Mouse (Mus musculus) lung, adult 2 months (tissue): ENCODE results near the gene Gm40193.
A peak's percentile ranks its signal among the peaks of the same experiment; 100 is the strongest.

Source experiments
- CTCF ChIP-seq: fragments of 200-500 bp; IDR thresholded peaks from 2 replicates; pipeline ENCODE4 v1.5.1; 2011; ENCODE audit warnings: mild to moderate bottlenecking, low read length, control low read depth; ENCODE audit not compliant: insufficient read depth
- POLR2A ChIP-seq: fragments of 200-500 bp; IDR thresholded peaks from 2 replicates; pipeline ENCODE4 v1.6.1; 2011; ENCODE audit warnings: low read depth, mild to moderate bottlenecking, control low read depth, low read length, borderline replicate concordance; ENCODE audit errors: extremely low read depth

- TF ChIP-seq POLR2A: no peak
- TF ChIP-seq CTCF: peak; percentile 12; the same call in 1 of the 2 replicates
These were observed 32.9 kb downstream of the Gm40193 start for GRCm38 (mm10) chr11:70499566-70500475.
